Mouse (Mus musculus): ENCODE data around the gene Adamts17.

- TF ChIP-seq CTCF (IDR thresholded peaks at IDR 0.05; ENCODE audit: extremely low read depth, insufficient read length, insufficient replicate concordance, low read depth, low read length) (no peak), POLR2A (IDR thresholded peaks at IDR 0.05; ENCODE audit: low read depth, low read length) (no peak)
Measured at GRCm38 (mm10) chr7:66933251-66933650, 93.7 kb downstream of the Adamts17 start.
